In the genomic region with DNA sequence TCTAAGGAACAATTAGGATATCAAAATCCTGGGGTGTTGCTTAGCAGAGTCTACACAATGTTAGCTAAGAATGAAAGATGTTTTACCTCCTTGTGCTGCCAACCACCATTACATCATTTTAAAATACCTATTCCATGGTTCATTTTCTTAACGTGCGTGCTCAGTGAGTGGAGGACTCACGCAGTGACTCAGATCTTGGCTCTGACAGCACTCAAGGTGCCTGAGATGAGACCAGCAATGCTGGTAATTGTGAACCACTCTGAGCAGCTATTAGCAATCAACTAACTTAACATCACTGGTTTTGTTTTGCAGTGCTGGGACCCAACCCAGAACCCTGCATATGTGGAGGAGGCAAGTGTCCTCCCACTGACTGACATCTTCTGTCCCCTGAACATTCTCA, we compare ENCODE assay signal across 27 mouse cellular contexts. TPM values are rescaled to one million over a fixed set of nuclear protein-coding genes. Genes with fewer than 3 reads are reported as not detected.
DNase-seq lines count a peak whose midpoint lies in the region; ATAC-seq and TF ChIP-seq lines count a peak whose summit lies in the region.
"Had no signal": no experiment of that assay in that cellular context is flagged by ENCODE, and none has a peak within 500 bp of the region (broad histone marks: within the 10 kb centered on the region; RNA-seq: fewer than 3 reads in every experiment).

No protein-coding gene starts in this region.

- H3K27ac ChIP-seq in forebrain, embryonic 10.5 days = no peak overlapping the region
- H3K27ac ChIP-seq: embryonic facial prominence, embryonic 12.5 days; embryonic facial prominence, embryonic 15.5 days; forebrain, embryonic 13.5 days; heart, adult 2 months; heart, embryonic 10.5 days; heart, embryonic 13.5 days; hindbrain, embryonic 15.5 days had no signal

- H3K4me2 ChIP-seq in myocyte (ENCODE audit: low read depth) = no peak overlapping the region
- H3K4me2 ChIP-seq: embryonic facial prominence, embryonic 12.5 days; embryonic facial prominence, embryonic 15.5 days; forebrain, embryonic 13.5 days; heart, embryonic 13.5 days; hindbrain, embryonic 15.5 days had no signal

- no peaks in the 10 kb centered on the region for H3K9me3 ChIP-seq in megakaryocyte, embryonic 14.5 days
- peaks cover 9% of the 10 kb centered on the region; the same call in 1 of the 2 replicates for H3K9me3 ChIP-seq in forebrain, embryonic 10.5 days
- H3K9me3 ChIP-seq: forebrain, embryonic 13.5 days; heart, embryonic 10.5 days; heart, embryonic 13.5 days; hindbrain, embryonic 15.5 days had no signal

- peaks cover 90% of the 10 kb centered on the region for H3K36me3 ChIP-seq in megakaryocyte, embryonic 14.5 days (replicated peaks; ENCODE audit: low read length)
- peaks cover 9% of the 10 kb centered on the region for H3K36me3 ChIP-seq in myocyte (ENCODE audit: control insufficient read depth, insufficient read depth)
- H3K36me3 ChIP-seq in forebrain, embryonic 10.5 days (replicated peaks) = peaks cover 92% of the 10 kb centered on the region

- no peaks in the 10 kb centered on the region for H3K27me3 ChIP-seq in megakaryocyte, embryonic 14.5 days (replicated peaks)
- no peaks in the 10 kb centered on the region for H3K27me3 ChIP-seq in myocyte (ENCODE audit: control insufficient read depth, insufficient read depth, insufficient read length)
- no peaks in the 10 kb centered on the region for H3K27me3 ChIP-seq in forebrain, embryonic 10.5 days (ENCODE audit: poor library complexity, severe bottlenecking)
- H3K27me3 ChIP-seq: embryonic facial prominence, embryonic 12.5 days; embryonic facial prominence, embryonic 15.5 days; forebrain, embryonic 13.5 days; heart, embryonic 13.5 days; hindbrain, embryonic 15.5 days; Patski had no signal

- H3K4me3 ChIP-seq in megakaryocyte, embryonic 14.5 days (replicated peaks) = peak overlapping the region; percentile 50
- H3K4me3 ChIP-seq in myocyte = no peak overlapping the region
- no peak overlapping the region for H3K4me3 ChIP-seq in forebrain, embryonic 10.5 days
- H3K4me3 ChIP-seq: embryonic facial prominence, embryonic 12.5 days; embryonic facial prominence, embryonic 15.5 days; forebrain, embryonic 13.5 days; heart, adult 2 months; heart, embryonic 10.5 days; heart, embryonic 13.5 days; hindbrain, embryonic 15.5 days had no signal

- DNase-seq in adrenal gland, postnatal 14 days = peak; percentile 29
- no peak for DNase-seq in adrenal gland, postnatal 4 days (ENCODE audit: low spot score in 2 of 2)
- no peak for DNase-seq in forebrain, embryonic 10.5 days (ENCODE audit: extremely low spot score, low spot score)
- DNase-seq: adrenal gland, postnatal 25 days; B cell, adult 2 months; cerebellum, adult 11 months; cerebellum, adult 2 months; cerebellum, adult 9-11 months; cerebellum, postnatal 25 days; gastrocnemius, postnatal 10 days; gastrocnemius, postnatal 36 days; heart, adult 2 months; heart, postnatal 14 days; heart, postnatal 4 days had no signal

- WGBS in forebrain, embryonic 10.5 days = 95% methylated on average over 3 of the region's 3 CpGs

- ATAC-seq in megakaryocyte, adult 5-6 weeks (ENCODE audit: poor library complexity, severe bottlenecking) = no peak
- ATAC-seq: CD4-positive, CD25-positive, alpha-beta regulatory T cell, adult 4 months; forebrain, embryonic 13.5 days; forebrain, embryonic 16.5 days; intestine, postnatal 0 days; Patski had no signal

- peaks cover 84% of the 10 kb centered on the region for H3K79me2 ChIP-seq in myocyte (ENCODE audit: control insufficient read depth, insufficient read depth)

- H3ac ChIP-seq in myocyte (ENCODE audit: control insufficient read depth, insufficient read length) = no peak overlapping the region

- no peak for TF ChIP-seq POLR2A in myocyte (IDR thresholded peaks at IDR 0.05; ENCODE audit: insufficient read length, low read depth)

- peaks cover 36% of the 10 kb centered on the region for H3K4me1 ChIP-seq in megakaryocyte, embryonic 14.5 days
- H3K4me1 ChIP-seq in forebrain, embryonic 10.5 days = peaks cover 8% of the 10 kb centered on the region; the same call in 1 of the 2 replicates
- H3K4me1 ChIP-seq: forebrain, embryonic 13.5 days had no signal

TF ChIP-seq in myocyte, 11 proteins besides CTCF, POLR2A, EP300 and RAD21:
- TF ChIP-seq MYOG (IDR thresholded peaks at IDR 0.05; ENCODE audit: control insufficient read depth in 1 of 3, insufficient read depth in 1 of 3, insufficient read length in 2 of 3, low read depth in 2 of 3) (peak in 1 of 3 experiments; percentile 66), POLR2AphosphoS2 (IDR thresholded peaks at IDR 0.05; ENCODE audit: insufficient read length, low read depth) (no peak), MYOD1 (IDR thresholded peaks at IDR 0.05; ENCODE audit: control insufficient read depth in 1 of 3, insufficient read length in 2 of 3, low read depth in 2 of 3) (peak in 2 of 3 experiments; percentile 26 to 69), E2F4 (IDR thresholded peaks at IDR 0.05; ENCODE audit: insufficient read depth) (no peak)

RNA-seq across cellular contexts. Expression of gene Spen, which starts 20.0 kb away (rescaled TPM):
- 50.2 and 60.0 TPM in 2 replicates for total RNA-seq in adrenal gland, postnatal 14 days (2021)
- total RNA-seq in adrenal gland, postnatal 4 days (2021) = 10 to 100 TPM; 57.4 to 67.8 TPM
- 101 and 202 TPM in 2 replicates for polyA plus RNA-seq in megakaryocyte, embryonic 14.5 days (2012; ENCODE audit: insufficient read depth, low replicate concordance)
- 30.4 and 34.2 TPM in 2 replicates for total RNA-seq in megakaryocyte, adult 5-6 weeks (2015)
- total RNA-seq in megakaryocyte, adult 5-6 weeks (2017) = 28.7 and 39.3 TPM in 2 replicates
- 11.7 TPM for polyA plus RNA-seq in myocyte (2012; fragmentation: generic; extraction: Trizol)
- polyA plus RNA-seq in forebrain, embryonic 10.5 days (2016; fragmentation: Nextera tagmentation; extraction: Ambion mirVana) = 10.7 and 12.0 TPM in 2 replicates
